Mouse (Mus musculus) stomach, postnatal 0 days (tissue): ENCODE results near the gene Oaz2. TPM values are rescaled to one million over a fixed set of nuclear protein-coding genes. Genes with fewer than 3 reads are reported as not detected.

Experiments used
- ATAC-seq: fragments of 200-750 bp; cut with Nextera tagmentation; 2 replicates; pipeline ENCODE4 v1.8.0; 2017; ENCODE audit not compliant: low FRiP score, low TSS enrichment
- DNase-seq: peaks from one replicate; pipeline ENCODE4 v3.0.0-alpha.2; 2016; ENCODE audit warnings: low spot score
- H3K27ac ChIP-seq: fragments of 300-500 bp; sonication (generic); replicated peaks from 2 replicates; pipeline ENCODE4 v1.5.1; 2014; ENCODE audit warnings: mild to moderate bottlenecking, control low read depth
- H3K27me3 ChIP-seq: fragments of 300-500 bp; sonication (generic); 2 replicates; pipeline ENCODE4 v1.6.1; 2014; ENCODE audit warnings: low read length; ENCODE audit not compliant: control insufficient read depth, insufficient read depth
- H3K36me3 ChIP-seq: fragments of 300-500 bp; sonication (generic); 2 replicates; pipeline ENCODE4 v1.6.1; 2014; ENCODE audit warnings: low read length, mixed read lengths; ENCODE audit not compliant: control insufficient read depth, insufficient read depth
- H3K4me1 ChIP-seq: fragments of 300-500 bp; sonication (generic); replicated peaks from 2 replicates; pipeline ENCODE4 v1.6.1; 2014; ENCODE audit warnings: antibody characterized with exemption; ENCODE audit not compliant: control insufficient read depth, insufficient read depth
- H3K4me2 ChIP-seq: fragments of 300-500 bp; sonication (generic); replicated peaks from 2 replicates; pipeline ENCODE4 v1.6.1; 2014; ENCODE audit warnings: low read depth, mild to moderate bottlenecking, control low read depth, moderate library complexity
- H3K4me3 ChIP-seq: fragments of 300-500 bp; sonication (generic); 2 replicates; pipeline ENCODE4 v1.5.1; 2014; ENCODE audit warnings: low read depth, low read length, control low read depth
- H3K9ac ChIP-seq: fragments of 300-500 bp; sonication (generic); 2 replicates; pipeline ENCODE4 v1.6.1; 2014; ENCODE audit warnings: mild to moderate bottlenecking, low read length, control low read depth, mixed read lengths
- H3K9me3 ChIP-seq: fragments of 300-500 bp; sonication (generic); 2 replicates; pipeline ENCODE4 v1.6.1; 2016; ENCODE audit warnings: low read length; ENCODE audit not compliant: control insufficient read depth
- CTCF ChIP-seq: IDR thresholded peaks from 2 replicates; pipeline ENCODE4 v1.5.1; 2016; ENCODE audit warnings: antibody characterized with exemption, low read depth, mild to moderate bottlenecking, moderate library complexity
- EP300 ChIP-seq: optimal IDR thresholded peaks from 2 replicates; pipeline ENCODE3; 2016; ENCODE audit warnings: antibody characterized with exemption
- WGBS: fragments of 180-500 bp; shearing (Covaris S2); extraction: QIAGEN DNeasy Blood & Tissue Kit; methylation state at CpG from one replicate; pipeline ENCODE4 v1.1.7; 2014; 5-methylcytosine and 5-hydroxymethylcytosine counted together
- polyA plus RNA-seq: library from polyadenylated mRNA; unstranded; fragments of >200 nt; fragmentation: Nextera tagmentation; extraction: Ambion mirVana; gene quantifications from 2 replicates; pipeline ENCODE4 v1.2.1, GENCODE M21; 2015

The Oaz2 gene
- 138 and 144 TPM in 2 replicates for polyA plus RNA-seq

GRCm38 (mm10) chr9:65667701-65668100 is at the start of gene Oaz2:
Gene Oaz2, plus strand, starts transcription at chr9:65668001.
- no peaks in the 10 kb centered on the region for H3K4me1 ChIP-seq
- TF ChIP-seq EP300 (no peak), CTCF (no peak)
- no peak within 1 kb of the TSS for H3K4me3 ChIP-seq
- DNase-seq (no peak), ATAC-seq (no peak)
- no peak within 1 kb of the TSS for H3K9ac ChIP-seq
- 92% methylated on average over 8 of the region's 8 CpGs for WGBS
- no peaks in the 10 kb centered on the region for H3K27me3 ChIP-seq
- no peaks in the 10 kb centered on the region for H3K36me3 ChIP-seq
- no peak within 1 kb of the TSS for H3K27ac ChIP-seq
- H3K9me3 ChIP-seq: no peaks in the 10 kb centered on the region
- no peak within 1 kb of the TSS for H3K4me2 ChIP-seq

GRCm38 (mm10) chr9:65619311-65619710 is 48.5 kb upstream of the Oaz2 start:
- Histone ChIP-seq H3K9ac (no peak overlapping the region), H3K4me2 (no peak overlapping the region), H3K36me3 (no peaks in the 10 kb centered on the region), H3K27me3 (no peaks in the 10 kb centered on the region), H3K9me3 (no peaks in the 10 kb centered on the region), H3K27ac (no peak overlapping the region), H3K4me1 (no peaks in the 10 kb centered on the region), H3K4me3 (no peak overlapping the region)
- 61% methylated on average over 3 of the region's 3 CpGs for WGBS
- TF ChIP-seq EP300 (no peak), CTCF (no peak)
- DNase-seq (no peak), ATAC-seq (no peak)

GRCm38 (mm10) chr9:65621196-65621595 is 46.6 kb upstream of the Oaz2 start:
- Histone ChIP-seq H3K4me1 (no peaks in the 10 kb centered on the region), H3K36me3 (no peaks in the 10 kb centered on the region), H3K27me3 (no peaks in the 10 kb centered on the region), H3K27ac (no peak overlapping the region), H3K4me2 (no peak overlapping the region), H3K9ac (no peak overlapping the region), H3K9me3 (no peaks in the 10 kb centered on the region), H3K4me3 (no peak overlapping the region)
- ATAC-seq (no peak), DNase-seq (no peak)
- WGBS: 82% methylated on average over 4 of the region's 4 CpGs
- TF ChIP-seq CTCF (no peak), EP300 (no peak)

GRCm38 (mm10) chr9:65621666-65622065 is 46.1 kb upstream of the Oaz2 start:
- no peak for ATAC-seq
- no peaks in the 10 kb centered on the region for H3K36me3 ChIP-seq
- no peaks in the 10 kb centered on the region for H3K4me1 ChIP-seq
- no peak overlapping the region for H3K4me2 ChIP-seq
- H3K27ac ChIP-seq: no peak overlapping the region
- H3K9me3 ChIP-seq: no peaks in the 10 kb centered on the region
- TF ChIP-seq CTCF (no peak), EP300 (no peak)
- H3K27me3 ChIP-seq: no peaks in the 10 kb centered on the region
- no peak overlapping the region for H3K4me3 ChIP-seq
- H3K9ac ChIP-seq: no peak overlapping the region
- DNase-seq: no peak
- 72% methylated on average over 2 of the region's 2 CpGs for WGBS

GRCm38 (mm10) chr9:65622826-65623225 is 45.0 kb upstream of the Oaz2 start:
- no peak for TF ChIP-seq CTCF
- no peak for TF ChIP-seq EP300
- no peak overlapping the region for H3K4me2 ChIP-seq
- no peak for DNase-seq
- ATAC-seq: no peak
- no peaks in the 10 kb centered on the region for H3K9me3 ChIP-seq
- no peaks in the 10 kb centered on the region for H3K36me3 ChIP-seq
- H3K4me1 ChIP-seq: no peaks in the 10 kb centered on the region
- no peak overlapping the region for H3K4me3 ChIP-seq
- no peak overlapping the region for H3K27ac ChIP-seq
- H3K9ac ChIP-seq: no peak overlapping the region
- H3K27me3 ChIP-seq: no peaks in the 10 kb centered on the region
- WGBS: 82% methylated on average over 5 of the region's 5 CpGs

GRCm38 (mm10) chr9:65624266-65624665 is 43.5 kb upstream of the Oaz2 start:
- DNase-seq (no peak), ATAC-seq (no peak)
- Histone ChIP-seq H3K9ac (no peak overlapping the region), H3K27me3 (no peaks in the 10 kb centered on the region), H3K4me3 (no peak overlapping the region), H3K36me3 (no peaks in the 10 kb centered on the region), H3K4me2 (no peak overlapping the region), H3K4me1 (no peaks in the 10 kb centered on the region), H3K9me3 (no peaks in the 10 kb centered on the region), H3K27ac (no peak overlapping the region)
- TF ChIP-seq CTCF: no peak
- TF ChIP-seq EP300: no peak
- 65% methylated on average over 2 of the region's 2 CpGs for WGBS
